ENCODE assay signal across 16 mouse cellular contexts in genomic region chr10:95696253-95696641, GRCm38 (mm10). TPM values are rescaled to one million over a fixed set of nuclear protein-coding genes. Genes with fewer than 3 reads are reported as not detected.
"Had no signal": no experiment of that assay in that cellular context is flagged by ENCODE, and none has a peak within 500 bp of the region (broad histone marks: within the 10 kb centered on the region; RNA-seq: fewer than 3 reads in every experiment).

No protein-coding gene starts in this region.

- H3K4me2 ChIP-seq: limb, embryonic 15.5 days; midbrain, embryonic 11.5 days; midbrain, embryonic 15.5 days; neural tube, embryonic 13.5 days had no signal

- ATAC-seq: midbrain, embryonic 15.5 days had no signal

- H3K4me3 ChIP-seq: limb, embryonic 15.5 days; midbrain, embryonic 15.5 days; neural tube, embryonic 13.5 days had no signal

- H3K27ac ChIP-seq: kidney, postnatal 0 days; midbrain, embryonic 15.5 days had no signal

- H3K9me3 ChIP-seq: limb, embryonic 15.5 days; midbrain, embryonic 15.5 days; neural tube, embryonic 13.5 days had no signal

- H3K27me3 ChIP-seq: limb, embryonic 15.5 days; midbrain, embryonic 15.5 days; neural tube, embryonic 13.5 days had no signal

- H3K36me3 ChIP-seq: limb, embryonic 15.5 days; midbrain, embryonic 15.5 days; neural tube, embryonic 13.5 days had no signal

- DNase-seq: layer of hippocampus, adult 9-11 months; layer of hippocampus, postnatal 36 days; lung, adult 2 months; lung, postnatal 10 days; retina, postnatal 1 day; right cerebral cortex, postnatal 4 days; spleen, adult 18-20 months; thymus, adult 18-20 months; thymus, postnatal 14 days had no signal

- H3K9ac ChIP-seq: limb, embryonic 15.5 days; midbrain, embryonic 15.5 days; neural tube, embryonic 13.5 days had no signal

RNA-seq across cellular contexts. Expression of gene Anapc15-ps, which starts 23.0 kb away (rescaled TPM):
- polyA plus RNA-seq: kidney, postnatal 0 days; limb, embryonic 11.5 days; limb, embryonic 15.5 days; lung, adult 2 months; midbrain, embryonic 11.5 days; midbrain, embryonic 15.5 days; neural tube, embryonic 13.5 days; stomach, embryonic 14.5 days had no signal
